Mouse (Mus musculus) testis, adult 2 months (tissue): ENCODE measurements around the gene Zfp277.

ENCODE experiments used
- CTCF ChIP-seq: fragments of 200-500 bp; IDR thresholded peaks from 2 replicates; pipeline ENCODE4 v1.5.1; 2012; ENCODE audit warnings: low read depth, mild to moderate bottlenecking, inconsistent platforms, low read length, moderate library complexity; ENCODE audit not compliant: control insufficient read depth, insufficient read depth, insufficient replicate concordance
- POLR2A ChIP-seq: fragments of 200-500 bp; IDR thresholded peaks from 2 replicates; pipeline ENCODE4 v1.6.1; 2012; ENCODE audit warnings: low read depth, mild to moderate bottlenecking, inconsistent platforms, low read length, moderate library complexity; ENCODE audit not compliant: control insufficient read depth

- TF ChIP-seq CTCF: no peak
- TF ChIP-seq POLR2A: no peak
These were observed 14.1 kb upstream of the Zfp277 start for GRCm38 (mm10) chr12:40459673-40460265.
